In the genomic region with DNA sequence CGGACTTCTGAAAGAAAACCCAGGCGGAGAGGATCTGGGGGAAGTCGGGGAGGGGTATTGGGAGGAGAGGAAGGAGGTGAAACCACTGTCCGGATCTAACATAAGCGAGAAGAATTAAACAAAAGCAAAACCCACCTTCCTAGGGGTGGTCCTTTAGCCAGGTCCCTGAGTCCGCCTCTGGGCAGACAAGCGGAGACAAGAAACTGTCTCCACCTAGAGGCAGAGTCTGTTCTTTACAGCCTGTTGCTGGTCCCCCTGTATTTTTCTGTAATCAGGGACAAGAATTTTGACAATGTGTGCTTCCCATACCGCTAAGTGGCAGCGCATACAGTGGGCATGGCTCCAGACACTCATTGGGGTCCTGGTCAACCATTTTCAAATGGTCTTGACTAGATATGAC, we compare ENCODE assay signal across 8 mouse cellular contexts. TPM values are rescaled to one million over a fixed set of nuclear protein-coding genes. Genes with fewer than 3 reads are reported as not detected.
DNase-seq lines count a peak whose midpoint lies in the region; TF ChIP-seq lines count a peak whose summit lies in the region.

No protein-coding gene starts in this region.

- H3K36me3 ChIP-seq in thymus, adult 2 months (ENCODE audit: control insufficient read depth, insufficient read depth, low read length), result no peaks in the 10 kb centered on the region
- H3K36me3 ChIP-seq in small intestine, adult 2 months (ENCODE audit: control insufficient read depth, insufficient read depth, low read length), result no peaks in the 10 kb centered on the region

- peak; percentile 3 for DNase-seq in gastrocnemius, adult 18-20 months (ENCODE audit: low spot score)
- DNase-seq in gastrocnemius, postnatal 4 days (ENCODE audit: low spot score in 2 of 2), result no peak
- DNase-seq in thymus, adult 2 months, result peak; percentile 21
- no peak for DNase-seq in thymus, postnatal 36 days
- DNase-seq in kidney, postnatal 14 days, result peak; percentile 47
- DNase-seq in T-cell, adult 2 months (ENCODE audit: low spot score), result no peak
- no peak for DNase-seq in cerebellum, adult 9-11 months

- 39% methylated on average over 9 of the region's 9 CpGs for WGBS in thymus, adult 2 months
- WGBS in small intestine, adult 2 months, result 40% methylated on average over 9 of the region's 9 CpGs

- no peaks in the 10 kb centered on the region for H3K27me3 ChIP-seq in thymus, adult 2 months (ENCODE audit: control insufficient read depth, insufficient read depth, low read length)
- no peaks in the 10 kb centered on the region for H3K27me3 ChIP-seq in small intestine, adult 2 months (ENCODE audit: control insufficient read depth, insufficient read depth, low read length)

- no peak for TF ChIP-seq POLR2A in thymus, adult 2 months (IDR thresholded peaks at IDR 0.05; ENCODE audit: control insufficient read depth, extremely low read depth, insufficient read depth, low read length, poor library complexity)
- TF ChIP-seq POLR2A in small intestine, adult 2 months (IDR thresholded peaks at IDR 0.05; ENCODE audit: low read depth, low read length), result no peak

- no peak overlapping the region for H3K27ac ChIP-seq in thymus, adult 2 months (ENCODE audit: control insufficient read depth, insufficient read depth, low read length)
- no peak overlapping the region for H3K27ac ChIP-seq in small intestine, adult 2 months (ENCODE audit: insufficient read depth, low read depth, low read length)

- H3K4me1 ChIP-seq in thymus, adult 2 months (replicated peaks; ENCODE audit: control insufficient read depth, insufficient read depth, low read length), result 0 out of 2 replicates have a peak, but pooled peaks cover 3% of the 10 kb centered on the region
- H3K4me1 ChIP-seq in small intestine, adult 2 months (ENCODE audit: control insufficient read depth, insufficient read depth, insufficient read length, low read length), result 0 out of 2 replicates have a peak, but pooled peaks cover 4% of the 10 kb centered on the region

- no peak overlapping the region for H3K4me3 ChIP-seq in thymus, adult 2 months (ENCODE audit: control insufficient read depth, insufficient read depth, low read length)
- 0 out of 2 replicates have a peak overlapping the region, but pooled peaks have one; percentile 6 for H3K4me3 ChIP-seq in small intestine, adult 2 months (ENCODE audit: low read depth, low read length)

- TF ChIP-seq CTCF in thymus, adult 2 months (IDR thresholded peaks at IDR 0.05; ENCODE audit: borderline replicate concordance, control insufficient read depth, extremely low read depth, insufficient read depth, low read length, poor library complexity), result no peak
- TF ChIP-seq CTCF in small intestine, adult 2 months (IDR thresholded peaks at IDR 0.05; ENCODE audit: extremely low read depth, insufficient read length, insufficient replicate concordance, low read depth, low read length), result peak; percentile 61; the same call in 1 of the 2 replicates

RNA-seq across cellular contexts. Expression of a gene that starts 7.2 kb away (rescaled TPM):
- not detected for total RNA-seq in gastrocnemius, adult 18-20 months (2021)
- not detected for total RNA-seq in gastrocnemius, postnatal 4 days (2021)
- 0.26 TPM in 1 of 2 replicates, not detected in the other for polyA plus RNA-seq in thymus, adult 2 months (2012; rRNA removed)
- polyA plus RNA-seq in small intestine, adult 2 months (2012; rRNA removed), result not detected in 2 replicates

RNA-seq across cellular contexts. Expression of a gene that starts 23.5 kb away (rescaled TPM):
- not detected for total RNA-seq in gastrocnemius, adult 18-20 months (2021)
- total RNA-seq in gastrocnemius, postnatal 4 days (2021), result not detected
- polyA plus RNA-seq in thymus, adult 2 months (2012; rRNA removed), result 0.43 and 0.53 TPM in 2 replicates
- 0.14 TPM in 1 of 2 replicates, not detected in the other for polyA plus RNA-seq in small intestine, adult 2 months (2012; rRNA removed)

RNA-seq across cellular contexts. Expression of a gene that starts 31.2 kb away (rescaled TPM):
- 1 to 10 TPM in 1 of 2 experiments, under 1 TPM in 1; 0.80 to 1.1 TPM for total RNA-seq in gastrocnemius, adult 18-20 months (2021)
- 1 to 10 TPM; 3.1 to 4.6 TPM for total RNA-seq in gastrocnemius, postnatal 4 days (2021)
- 34.9 and 48.1 TPM in 2 replicates for polyA plus RNA-seq in thymus, adult 2 months (2012; rRNA removed)
- 15.2 and 15.5 TPM in 2 replicates for polyA plus RNA-seq in small intestine, adult 2 months (2012; rRNA removed)

Comparison
In these comparisons a context has a peak if more than half of its experiments do, and no peak if none do; other contexts are left out.
1. DNase-seq: peak in gastrocnemius, adult 18-20 months (single experiment), thymus, adult 2 months (single experiment) and kidney, postnatal 14 days (single experiment); none in gastrocnemius, postnatal 4 days (0 of 2), thymus, postnatal 36 days (0 of 2), T-cell, adult 2 months (single experiment) and cerebellum, adult 9-11 months (single experiment).